Mouse (Mus musculus) limb, embryonic 13.5 days (tissue): Measurements from ENCODE around the gene Carhsp1. TPM values are rescaled to one million over a fixed set of nuclear protein-coding genes. Genes with fewer than 3 reads are reported as not detected.

ENCODE experiments used
- ATAC-seq: fragments of 200-750 bp; cut with Nextera tagmentation; 2 replicates; pipeline ENCODE4 v1.8.0; 2017; ENCODE audit warnings: low read depth, moderate number of reproducible peaks, moderate TSS enrichment; ENCODE audit not compliant: low FRiP score
- H3K27ac ChIP-seq: fragments of 300-500 bp; sonication (generic); 2 replicates; pipeline ENCODE4 v1.5.1; 2015; ENCODE audit warnings: inconsistent platforms, mild to moderate bottlenecking, moderate library complexity
- H3K27me3 ChIP-seq: fragments of 300-500 bp; sonication (generic); 2 replicates; pipeline ENCODE4 v1.6.1; 2015; ENCODE audit warnings: mild to moderate bottlenecking, inconsistent platforms
- H3K36me3 ChIP-seq: fragments of 300-500 bp; sonication (generic); 2 replicates; pipeline ENCODE4 v1.6.1; 2015; ENCODE audit warnings: inconsistent platforms, mild to moderate bottlenecking, moderate library complexity
- H3K4me1 ChIP-seq: fragments of 300-500 bp; sonication (generic); 2 replicates; pipeline ENCODE4 v1.6.1; 2015; ENCODE audit warnings: inconsistent platforms
- H3K4me2 ChIP-seq: fragments of 300-500 bp; sonication (generic); replicated peaks from 2 replicates; pipeline ENCODE4 v1.6.1; 2015; ENCODE audit warnings: inconsistent platforms, mild to moderate bottlenecking, moderate library complexity
- H3K4me3 ChIP-seq: fragments of 300-500 bp; sonication (generic); 2 replicates; pipeline ENCODE4 v1.5.1; 2015; ENCODE audit warnings: moderate library complexity, mild to moderate bottlenecking, inconsistent platforms
- H3K9ac ChIP-seq: fragments of 300-500 bp; sonication (generic); 2 replicates; pipeline ENCODE4 v1.6.1; 2015; ENCODE audit warnings: mild to moderate bottlenecking, inconsistent platforms
- H3K9me3 ChIP-seq: fragments of 300-500 bp; sonication (generic); 2 replicates; pipeline ENCODE4 v1.6.1; 2016; ENCODE audit warnings: inconsistent platforms
- WGBS: fragments of 180-500 bp; shearing (Covaris S2); methylation state at CpG from one replicate; pipeline ENCODE4 v1.1.7; 2015; 5-methylcytosine and 5-hydroxymethylcytosine counted together
- microRNA-seq: library from miRNA; unstranded; fragments of <30 nt; microRNA quantifications from one replicate; pipeline ENCODE4, GENCODE M21; 2016
- polyA plus RNA-seq: library from polyadenylated mRNA; unstranded; fragments of >200 nt; fragmentation: Nextera tagmentation; extraction: Ambion mirVana; gene quantifications from 2 replicates; pipeline ENCODE4 v1.2.1, GENCODE M21; 2015

Carhsp1 gene
- polyA plus RNA-seq, 1 experiment from 2014 or later, result 108 TPM

GRCm38 (mm10) chr16:8631428-8631827 is 40.5 kb downstream of the Carhsp1 start:
- Histone ChIP-seq H3K27ac (no peak overlapping the region), H3K9ac (no peak overlapping the region), H3K9me3 (no peaks in the 10 kb centered on the region), H3K4me3 (no peak overlapping the region), H3K27me3 (no peaks in the 10 kb centered on the region), H3K4me2 (no peak overlapping the region), H3K36me3 (peaks cover 52% of the 10 kb centered on the region), H3K4me1 (peaks cover 16% of the 10 kb centered on the region)
- WGBS, result 86% methylated on average over 5 of the region's 5 CpGs
- ATAC-seq, result no peak

GRCm38 (mm10) chr16:8630419-8630818 is 41.5 kb downstream of the Carhsp1 start:
- Histone ChIP-seq H3K4me3 (no peak overlapping the region), H3K4me1 (peaks cover 5% of the 10 kb centered on the region; the same call in 1 of the 2 replicates), H3K27ac (no peak overlapping the region), H3K36me3 (peaks cover 46% of the 10 kb centered on the region), H3K4me2 (no peak overlapping the region), H3K27me3 (no peaks in the 10 kb centered on the region), H3K9me3 (no peaks in the 10 kb centered on the region), H3K9ac (no peak overlapping the region)
- no peak for ATAC-seq
- WGBS, result 77% methylated on average over 2 of the region's 2 CpGs

GRCm38 (mm10) chr16:8620315-8621115 is 51.4 kb downstream of the Carhsp1 start:
- Histone ChIP-seq H3K4me2 (no peak overlapping the region), H3K36me3 (peaks cover 30% of the 10 kb centered on the region), H3K27me3 (no peaks in the 10 kb centered on the region), H3K9me3 (no peaks in the 10 kb centered on the region), H3K4me3 (no peak overlapping the region), H3K27ac (no peak overlapping the region), H3K4me1 (no peaks in the 10 kb centered on the region), H3K9ac (no peak overlapping the region)
- no peak for ATAC-seq
- 82% methylated on average over 16 of the region's 16 CpGs for WGBS

GRCm38 (mm10) chr16:8619659-8620314 is 52.2 kb downstream of the Carhsp1 start:
- H3K27ac ChIP-seq, result no peak overlapping the region
- H3K27me3 ChIP-seq, result no peaks in the 10 kb centered on the region
- no peak for ATAC-seq

GRCm38 (mm10) chr16:8613447-8613846 is 58.5 kb downstream of the Carhsp1 start:
- Histone ChIP-seq H3K4me2 (no peak overlapping the region), H3K9ac (no peak overlapping the region), H3K27me3 (no peaks in the 10 kb centered on the region), H3K9me3 (no peaks in the 10 kb centered on the region), H3K36me3 (peaks cover 66% of the 10 kb centered on the region), H3K4me3 (no peak overlapping the region), H3K4me1 (no peaks in the 10 kb centered on the region), H3K27ac (no peak overlapping the region)
- 84% methylated on average over 3 of the region's 3 CpGs for WGBS
- no peak for ATAC-seq

More at GRCm38 (mm10) chr16:8619659-8620314, 52.2 kb downstream of the Carhsp1 start:
- no peak overlapping the region for H3K9ac ChIP-seq
- WGBS, result 44% methylated on average over 10 of the region's 10 CpGs
- H3K9me3 ChIP-seq, result no peaks in the 10 kb centered on the region
- H3K4me2 ChIP-seq, result no peak overlapping the region
- H3K4me1 ChIP-seq, result no peaks in the 10 kb centered on the region
- peaks cover 35% of the 10 kb centered on the region for H3K36me3 ChIP-seq
- H3K4me3 ChIP-seq, result no peak overlapping the region

- peaks cover 66% of the 10 kb centered on the region for H3K36me3 ChIP-seq
- H3K27me3 ChIP-seq, result no peaks in the 10 kb centered on the region
- WGBS, result 82% methylated on average over 4 of the region's 4 CpGs
- no peak overlapping the region for H3K4me3 ChIP-seq
- H3K4me2 ChIP-seq, result no peak overlapping the region
- no peak overlapping the region for H3K9ac ChIP-seq
- no peaks in the 10 kb centered on the region for H3K4me1 ChIP-seq
- no peak overlapping the region for H3K27ac ChIP-seq
- H3K9me3 ChIP-seq, result no peaks in the 10 kb centered on the region
- ATAC-seq, result no peak
Observed at GRCm38 (mm10) chr16:8613039-8613438, 58.9 kb downstream of the Carhsp1 start.

- no peaks in the 10 kb centered on the region for H3K27me3 ChIP-seq
- ATAC-seq, result no peak
- H3K9me3 ChIP-seq, result no peaks in the 10 kb centered on the region
- no peak overlapping the region for H3K4me3 ChIP-seq
- no peak overlapping the region for H3K4me2 ChIP-seq
- peaks cover 67% of the 10 kb centered on the region for H3K36me3 ChIP-seq
- H3K9ac ChIP-seq, result no peak overlapping the region
- no peaks in the 10 kb centered on the region for H3K4me1 ChIP-seq
- no peak overlapping the region for H3K27ac ChIP-seq
- WGBS, result 86% methylated on average over 8 of the region's 8 CpGs
Observed at GRCm38 (mm10) chr16:8612214-8613005, 59.5 kb downstream of the Carhsp1 start.

- Histone ChIP-seq H3K27ac (no peak overlapping the region), H3K9me3 (no peaks in the 10 kb centered on the region), H3K4me2 (no peak overlapping the region), H3K9ac (no peak overlapping the region), H3K27me3 (no peaks in the 10 kb centered on the region), H3K4me3 (no peak overlapping the region), H3K36me3 (peaks cover 63% of the 10 kb centered on the region), H3K4me1 (no peaks in the 10 kb centered on the region)
- no peak for ATAC-seq
- WGBS, result 61% methylated on average over 3 of the region's 3 CpGs
Observed at GRCm38 (mm10) chr16:8610397-8610796, 61.6 kb downstream of the Carhsp1 start.

Small RNA genes lying within 50 kb of the gene (microRNA-seq; reads per million reads assigned to microRNA genes)
- gene Gm22137, result not detected

Other genes starting within 250 kb of the Carhsp1 start
- 0.13 and 0.23 TPM in 2 replicates for gene Tmem114, start 247.0 kb downstream of the Carhsp1 start, polyA plus RNA-seq
- gene Mettl22, start 201.4 kb downstream of the Carhsp1 start, polyA plus RNA-seq, result 22.8 and 24.7 TPM in 2 replicates
- gene Abat, start 158.7 kb downstream of the Carhsp1 start, polyA plus RNA-seq, result 35.9 and 36.1 TPM in 2 replicates
- 53.1 and 53.3 TPM in 2 replicates for gene Pmm2, start 34.5 kb downstream of the Carhsp1 start, polyA plus RNA-seq
- gene Tmem186, start 34.4 kb downstream of the Carhsp1 start, polyA plus RNA-seq, result 21.1 and 21.8 TPM in 2 replicates
- gene Gm5767, start 8.6 kb upstream of the Carhsp1 start, polyA plus RNA-seq, result not detected in 2 replicates
- gene Usp7, start 120.2 kb upstream of the Carhsp1 start, polyA plus RNA-seq, result 31.9 and 36.8 TPM in 2 replicates
- gene 1810013L24Rik, start 157.9 kb upstream of the Carhsp1 start, polyA plus RNA-seq, result 21.2 and 21.3 TPM in 2 replicates